Mouse (Mus musculus): Measurements from ENCODE around the gene Kcnk13.
"Not testable (repeated sequence)": the region's sequence is repeated elsewhere in the genome, so short reads cannot be mapped to it uniquely, and the experiment has no call there.

Kcnk13 gene

GRCm38 (mm10) chr12:99966116-99966770, 1.9 kb downstream of the Kcnk13 start:
- no peak for DNase-seq

GRCm38 (mm10) chr12:99966881-99967363, 2.6 kb downstream of the Kcnk13 start:
- peak; percentile 57 for DNase-seq

- no peak for DNase-seq
These were observed 5.6 kb downstream of the Kcnk13 start for GRCm38 (mm10) chr12:99969906-99970305.

DNA sequence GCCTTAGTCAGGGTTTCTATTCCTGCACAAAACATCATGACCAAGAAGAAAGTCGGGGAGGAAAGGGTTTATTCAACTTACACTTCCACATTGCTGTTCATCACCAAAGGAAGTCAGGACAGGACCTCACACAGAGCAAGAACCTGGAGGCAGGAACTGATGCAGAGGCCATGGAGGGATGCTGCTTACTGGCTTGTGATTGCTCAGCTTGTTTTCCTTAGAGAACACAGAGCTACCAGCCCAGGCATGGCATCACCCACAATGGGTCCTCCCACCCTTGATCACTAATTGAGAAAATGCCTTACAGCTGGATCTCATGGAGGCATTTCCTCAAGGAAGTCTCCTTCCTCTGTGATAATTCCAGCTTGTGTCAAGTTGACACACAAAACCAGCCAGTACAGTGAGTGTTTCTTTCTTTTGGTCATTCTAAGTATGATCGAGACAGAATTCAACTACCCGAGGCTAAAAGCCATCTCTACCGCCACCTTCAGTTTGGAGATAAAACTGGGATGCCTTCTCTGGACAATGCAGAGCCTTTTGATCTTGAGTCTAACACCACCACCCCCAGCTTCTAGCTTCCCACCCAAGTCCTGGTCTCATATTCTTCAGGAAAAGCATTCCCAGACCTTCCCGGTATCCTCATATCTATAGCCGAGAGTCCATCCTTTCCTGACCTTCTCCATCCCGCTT, 7.1 kb downstream of the Kcnk13 start:
- DNase-seq = not testable (repeated sequence)

- DNase-seq = no peak
These were observed 8.5 kb downstream of the Kcnk13 start for GRCm38 (mm10) chr12:99972825-99973224.

GRCm38 (mm10) chr12:99973659-99974058, 9.4 kb downstream of the Kcnk13 start:
- DNase-seq = no peak

DNA sequence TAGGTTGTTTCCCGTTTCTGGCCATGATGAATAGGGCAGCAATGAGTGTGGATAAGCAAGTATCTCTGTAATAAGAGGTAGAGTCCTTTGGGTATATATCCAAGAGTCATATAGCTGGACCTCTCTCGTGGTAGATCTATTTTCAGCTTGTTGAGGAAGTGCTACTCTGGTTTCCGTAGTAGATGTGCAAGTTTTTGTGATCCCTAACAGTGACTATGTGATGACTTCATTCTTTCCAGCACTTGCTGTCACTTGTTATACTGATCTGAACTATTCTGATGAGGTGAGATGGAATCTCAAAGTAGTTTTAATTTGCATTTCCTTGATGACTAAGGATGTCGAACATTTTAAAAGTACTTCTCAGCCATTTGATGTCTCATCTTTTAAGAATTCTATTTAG, 15.2 kb downstream of the Kcnk13 start:
- DNase-seq = no peak

DNA sequence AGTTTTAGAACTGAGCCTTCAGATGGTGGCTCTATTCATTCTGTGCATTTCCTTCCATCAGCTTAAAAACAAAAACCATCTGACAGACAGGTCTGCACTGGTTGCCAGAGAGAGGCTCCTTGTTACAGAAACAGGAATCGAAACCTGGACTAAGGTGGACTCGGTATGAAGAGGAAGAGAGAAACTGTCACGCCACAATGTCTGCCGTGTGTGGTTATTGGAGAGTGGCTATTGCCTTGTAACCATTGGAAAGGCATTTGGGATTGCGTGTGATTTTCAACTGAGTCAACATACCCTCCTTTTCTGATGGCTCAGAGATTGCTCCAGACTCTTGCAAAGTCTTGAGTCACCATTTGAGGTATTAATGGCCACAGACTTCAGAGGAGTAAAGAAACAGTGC, 22.5 kb downstream of the Kcnk13 start:
- DNase-seq = no peak

- DNase-seq = peak; percentile 29
These were observed 23.8 kb downstream of the Kcnk13 start for GRCm38 (mm10) chr12:99988144-99988543.

GRCm38 (mm10) chr12:99992362-99992862, 28.1 kb downstream of the Kcnk13 start:
- no peak for DNase-seq

- no peak for DNase-seq
These were observed 29.0 kb downstream of the Kcnk13 start for GRCm38 (mm10) chr12:99993146-99993890.

- DNase-seq = no peak
These were observed 31.7 kb downstream of the Kcnk13 start for GRCm38 (mm10) chr12:99995951-99996350.

DNA sequence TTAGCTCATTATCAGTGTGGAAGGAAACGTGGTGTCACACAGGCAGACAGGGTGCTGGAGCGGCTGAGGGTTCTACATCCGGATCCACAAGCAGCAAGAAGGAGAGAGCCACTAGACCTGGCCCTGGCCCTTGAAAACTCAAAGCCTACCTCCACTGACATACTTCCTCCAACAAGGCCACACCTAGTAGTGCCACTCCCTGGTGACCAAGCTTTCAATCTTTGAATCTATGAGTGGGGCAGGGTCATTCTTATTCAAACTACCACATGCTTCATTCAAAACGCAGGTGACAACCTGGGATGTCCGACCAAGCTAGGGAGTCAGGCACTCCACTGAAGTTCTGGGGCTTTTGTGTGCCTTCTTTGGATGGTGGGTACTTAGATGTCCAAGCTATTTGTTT, 35.4 kb downstream of the Kcnk13 start:
- no peak for DNase-seq

DNA sequence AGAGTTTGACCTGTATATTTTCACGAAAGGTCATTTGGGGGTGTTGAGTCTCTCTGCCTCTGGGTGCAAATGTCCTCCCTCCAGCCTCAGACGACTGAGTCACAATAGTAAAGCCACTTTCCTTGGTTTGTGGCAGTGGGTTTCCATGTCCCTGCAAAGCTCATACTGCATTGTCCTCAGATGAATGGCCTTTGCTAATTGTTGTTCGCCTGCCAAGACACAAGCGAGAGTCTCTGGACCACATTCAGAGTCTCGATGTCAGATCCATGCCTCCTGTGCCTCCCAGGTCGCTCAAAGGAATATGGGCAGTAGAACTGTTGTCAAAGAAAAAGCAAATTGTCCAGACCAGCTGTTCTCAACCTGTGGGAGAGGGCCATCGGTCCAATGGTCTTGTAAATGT, 36.1 kb downstream of the Kcnk13 start:
- no peak for DNase-seq

DNA sequence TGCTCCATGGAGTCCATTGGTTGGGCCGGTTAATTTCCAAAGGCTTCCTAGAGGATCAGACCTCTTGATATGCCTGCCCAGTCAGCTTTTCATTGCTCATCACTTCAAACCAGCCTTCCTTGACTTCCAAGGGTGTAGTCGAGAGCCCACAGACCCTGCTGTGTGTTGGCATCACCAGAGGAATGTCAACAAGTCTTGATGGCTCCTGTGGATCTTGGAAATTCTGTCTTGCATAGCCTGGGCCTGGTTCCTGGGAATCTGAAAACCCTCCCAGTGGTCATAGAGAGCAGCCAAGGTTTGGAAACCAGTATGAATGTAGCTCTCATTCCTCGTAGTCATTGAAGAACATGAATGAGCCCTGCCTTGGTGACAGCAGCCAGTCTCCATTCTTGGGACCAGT, 36.9 kb downstream of the Kcnk13 start:
- no peak for DNase-seq

GRCm38 (mm10) chr12:100001910-100002309, 37.6 kb downstream of the Kcnk13 start:
- DNase-seq = no peak

GRCm38 (mm10) chr12:100002914-100003587, 38.8 kb downstream of the Kcnk13 start:
- DNase-seq = peak; percentile 43

DNA sequence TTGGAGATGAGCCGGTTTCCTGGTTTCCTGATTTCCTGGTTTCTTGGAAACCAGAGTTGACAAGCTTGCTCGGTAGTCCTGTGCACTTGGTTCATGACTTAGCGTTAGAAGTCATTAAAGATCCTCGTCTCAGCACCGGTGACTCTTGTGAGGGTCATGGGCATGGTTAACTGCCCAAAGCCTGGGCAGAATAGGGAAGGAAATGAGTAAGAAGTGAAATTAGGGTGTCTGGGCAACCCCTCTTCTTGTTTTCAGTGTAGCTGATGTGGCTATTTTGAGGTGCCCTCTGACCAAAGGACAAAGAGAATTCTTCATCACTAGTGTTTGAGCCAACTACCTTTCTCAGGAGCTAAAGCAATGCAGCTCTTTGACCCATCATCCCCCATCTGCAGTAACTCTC, 41.0 kb downstream of the Kcnk13 start:
- no peak for DNase-seq

DNA sequence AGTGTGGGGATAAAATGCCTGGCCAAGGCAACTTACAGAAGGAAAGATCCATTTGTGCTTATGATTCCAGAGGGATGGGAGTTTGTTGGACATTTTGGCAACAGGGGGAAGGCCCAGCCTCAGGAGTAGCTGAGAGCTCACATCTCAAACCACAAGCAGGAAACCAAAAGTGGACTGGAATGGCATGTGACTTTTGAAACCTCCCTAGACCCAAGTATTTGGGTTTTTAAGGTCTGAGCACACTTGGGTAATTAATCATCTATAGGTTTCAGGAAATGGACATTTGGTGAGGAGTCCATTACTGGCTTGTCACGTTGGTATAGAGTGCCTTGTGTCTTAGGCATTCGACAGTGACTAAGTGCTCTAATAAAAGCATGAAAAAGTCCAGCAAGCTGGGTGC, 42.4 kb downstream of the Kcnk13 start:
- no peak for DNase-seq

- DNase-seq = no peak
These were observed 48.5 kb downstream of the Kcnk13 start for GRCm38 (mm10) chr12:100012839-100013238.

GRCm38 (mm10) chr12:100015146-100015545, 50.8 kb downstream of the Kcnk13 start:
- DNase-seq = no peak

DNA sequence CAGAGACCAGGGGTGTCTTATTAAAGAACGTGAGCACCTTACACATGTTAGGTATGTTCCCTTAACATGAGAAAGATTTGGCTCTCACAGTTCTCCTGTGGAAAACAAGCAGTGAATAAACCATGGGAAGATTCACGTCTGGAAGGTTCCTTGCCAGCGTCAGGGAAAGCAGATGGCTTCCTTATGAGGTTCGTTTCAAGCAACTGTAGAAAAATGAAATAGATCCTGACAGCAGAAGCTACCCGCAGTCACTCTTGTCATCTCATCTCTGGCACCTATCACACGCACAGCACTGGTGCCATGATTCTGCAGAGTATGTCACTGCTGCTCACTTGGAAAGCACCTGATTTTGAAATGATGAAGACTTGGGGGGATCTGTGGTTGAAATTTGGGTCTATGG, 53.4 kb downstream of the Kcnk13 start:
- no peak for DNase-seq

DNA sequence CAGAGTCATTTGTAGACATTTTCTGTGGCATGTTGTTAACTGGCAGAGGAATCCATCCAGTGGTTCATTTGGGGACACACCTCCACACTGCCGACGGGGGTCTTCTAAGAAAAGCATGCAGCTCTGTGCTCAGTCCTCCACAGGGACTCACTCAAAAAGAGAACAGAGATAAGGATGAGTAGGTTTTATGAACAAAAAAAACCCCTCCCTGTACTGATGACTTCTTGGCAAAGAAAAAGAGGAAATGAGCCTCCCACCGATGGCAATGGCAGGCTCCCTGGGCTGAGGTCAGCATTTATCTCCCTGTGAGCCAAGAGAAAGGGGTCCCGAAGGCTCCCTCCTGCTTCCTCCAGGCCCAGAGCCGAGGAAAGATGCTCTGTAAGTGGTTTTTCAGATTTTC, 58.2 kb downstream of the Kcnk13 start:
- DNase-seq = no peak
